Mouse (Mus musculus): ENCODE measurements around the gene Lin7b. TPM values are rescaled to one million over a fixed set of nuclear protein-coding genes. Genes with fewer than 3 reads are reported as not detected.

Gene Lin7b
- total RNA-seq (2023), result 1.8 to 2.4 TPM in 2 of 4 replicates, not detected in the others

DNA sequence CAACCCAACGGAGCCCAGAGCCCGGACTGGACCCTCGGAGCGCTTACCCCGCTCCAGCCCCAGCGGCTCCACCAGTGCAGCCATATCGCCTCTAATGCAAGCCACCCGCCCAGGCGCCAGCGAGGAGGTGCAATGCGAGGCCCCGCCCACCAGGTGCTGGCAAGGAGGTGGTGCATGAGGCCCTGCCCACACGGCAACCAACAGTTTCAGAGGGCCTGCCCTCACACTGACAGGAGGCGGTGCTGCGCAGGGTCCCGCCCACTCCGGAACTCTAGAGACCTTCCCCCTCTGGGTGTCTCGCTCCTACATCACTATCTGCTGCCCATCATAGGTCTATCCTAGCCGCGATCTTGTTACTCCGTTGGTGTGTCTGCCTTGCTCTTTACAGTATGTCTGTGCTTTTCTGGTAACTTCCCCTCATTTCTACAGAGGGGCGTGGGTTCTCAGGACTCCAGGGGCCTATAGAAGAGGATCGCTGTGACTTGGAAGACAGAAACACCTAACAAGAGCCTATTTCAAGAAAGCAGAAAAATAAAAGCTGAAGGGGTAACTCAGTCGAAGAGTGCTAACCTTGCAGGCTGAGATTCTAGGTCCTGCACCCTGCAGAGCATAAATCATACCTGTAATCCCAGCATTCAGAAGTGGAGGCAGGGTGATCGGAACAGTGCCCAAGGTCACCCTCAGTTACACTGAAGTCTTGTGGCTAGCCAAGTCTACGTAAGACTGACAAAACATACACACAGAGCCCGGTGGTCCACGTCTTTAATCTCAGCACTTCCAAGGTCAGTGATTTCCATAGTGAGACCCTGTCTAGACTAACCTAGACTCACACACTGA is at the start of gene Lin7b:
Gene Lin7b (minus strand): TSS at position 109 of the 837 bp plus-strand sequence.

GRCm38 (mm10) chr7:45413113-45413863 is 42.9 kb upstream of the Lin7b start, which contains the start of gene Ntf5:
Ntf5 (plus strand) TSS chr7:45413695.

DNA sequence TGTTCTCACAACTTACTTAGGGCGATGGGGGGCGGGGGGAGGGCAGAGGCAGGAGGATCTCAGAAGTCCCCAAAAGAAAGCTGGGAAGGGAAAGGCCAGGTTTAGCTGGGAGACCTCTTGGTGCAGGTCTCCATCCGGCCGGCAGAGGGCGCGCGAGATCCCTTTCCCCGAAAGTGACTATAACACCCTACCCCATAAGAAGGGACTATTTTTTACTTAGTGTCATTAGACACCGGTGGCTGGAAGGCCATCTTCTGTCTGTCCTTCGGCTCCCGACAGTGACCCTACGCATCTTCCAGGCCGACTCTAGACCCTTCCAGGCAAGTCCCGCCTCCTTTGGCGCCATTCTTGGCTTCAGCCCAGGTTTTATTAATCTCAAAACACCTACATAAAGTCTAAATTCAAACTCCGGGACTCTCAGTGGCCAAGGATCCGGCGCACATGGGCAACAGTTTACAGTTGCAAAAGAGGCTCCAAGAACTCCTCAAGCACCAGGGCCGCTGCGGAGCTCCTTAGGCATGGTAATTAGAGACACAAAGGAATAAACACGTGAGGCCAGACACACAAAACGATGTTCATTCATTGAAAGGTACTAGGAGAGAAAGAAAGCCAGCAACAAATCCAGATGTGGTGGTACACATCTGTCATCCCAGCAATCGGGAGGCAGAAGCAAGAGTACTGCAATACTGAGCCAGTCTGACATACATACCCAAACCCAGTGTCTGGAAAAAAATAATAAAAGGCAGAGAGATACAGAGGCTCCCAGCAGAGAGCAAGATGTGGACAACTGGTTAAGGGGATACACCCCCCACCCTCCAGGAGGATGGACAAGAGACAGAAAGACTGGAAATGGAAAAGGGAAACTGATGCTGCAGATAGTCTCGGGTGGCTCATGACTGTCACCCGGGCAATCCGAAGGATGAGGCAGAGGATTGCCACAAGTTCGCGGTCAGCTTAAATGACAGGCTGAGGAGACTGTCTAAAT is 35.0 kb upstream of the Lin7b start, which contains the start of gene Kcna7:
Gene Kcna7 (plus strand): TSS at position 563 of the 985 bp plus-strand sequence.

DNA sequence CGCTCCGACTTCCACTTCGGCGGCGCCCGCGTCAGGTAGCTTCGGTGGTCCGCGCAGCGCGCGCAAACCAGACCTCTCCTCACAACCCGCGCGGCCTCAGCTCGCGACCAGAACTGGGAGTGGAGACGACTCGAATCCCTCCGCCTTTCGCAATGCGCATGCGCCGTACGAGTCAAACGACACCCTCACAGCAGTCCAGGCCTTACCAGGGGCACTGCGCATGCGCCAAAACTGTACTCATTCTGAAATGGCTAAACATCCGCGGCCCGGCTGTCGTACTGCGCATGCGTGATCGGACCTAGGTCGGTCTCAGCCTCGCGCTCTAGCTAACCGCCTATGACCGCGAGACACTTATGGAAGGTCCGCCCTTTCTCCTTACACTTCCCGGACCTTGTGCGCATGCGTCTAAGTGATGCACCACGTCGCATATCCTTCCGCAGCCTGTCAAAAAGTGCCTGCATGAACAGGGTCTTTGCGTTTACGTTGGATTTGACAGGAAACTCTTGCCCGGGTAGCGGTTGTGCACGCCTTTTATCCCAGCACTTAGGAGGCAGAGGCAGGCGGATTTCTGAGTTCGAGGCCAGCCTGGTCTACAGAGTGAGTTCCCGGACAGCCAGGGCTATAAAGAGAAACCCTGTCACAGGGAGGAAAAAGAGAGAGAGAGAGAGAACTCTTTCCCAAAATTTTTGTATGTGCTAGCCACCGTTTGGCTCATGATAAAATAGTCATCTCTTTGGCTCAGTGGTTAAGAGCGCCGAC is 25.4 kb upstream of the Lin7b start, which contains the start of gene Snrnp70:
Gene Snrnp70 (minus strand): TSS at position 165 of the 759 bp plus-strand sequence.

DNA sequence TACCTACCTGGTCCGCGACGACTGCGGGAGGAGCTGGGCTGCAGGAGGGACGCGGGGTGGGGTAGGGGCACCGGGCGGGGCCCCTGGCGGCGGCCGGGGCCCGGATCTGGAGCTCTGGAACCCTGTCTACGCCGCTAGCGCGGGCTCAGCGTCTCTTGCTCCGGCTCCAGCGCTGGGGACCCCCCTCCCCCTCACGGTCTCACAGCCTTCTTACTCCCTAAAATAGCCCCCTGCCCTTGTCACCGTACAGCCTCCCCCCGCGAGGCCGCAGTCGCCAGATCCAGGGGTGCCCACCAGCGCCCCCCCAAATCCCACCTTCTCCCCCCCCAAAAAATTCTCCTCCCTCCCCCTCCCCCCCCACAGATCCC is 3.7 kb downstream of the Lin7b start, which contains the start of gene Ppfia3:
Gene Ppfia3 (minus strand): TSS at position 368 of the 368 bp plus-strand sequence.

GRCm38 (mm10) chr7:45335056-45335455 is 35.3 kb downstream of the Lin7b start, which contains the start of gene Hrc:
Hrc (plus strand) TSS chr7:45335290.

DNA sequence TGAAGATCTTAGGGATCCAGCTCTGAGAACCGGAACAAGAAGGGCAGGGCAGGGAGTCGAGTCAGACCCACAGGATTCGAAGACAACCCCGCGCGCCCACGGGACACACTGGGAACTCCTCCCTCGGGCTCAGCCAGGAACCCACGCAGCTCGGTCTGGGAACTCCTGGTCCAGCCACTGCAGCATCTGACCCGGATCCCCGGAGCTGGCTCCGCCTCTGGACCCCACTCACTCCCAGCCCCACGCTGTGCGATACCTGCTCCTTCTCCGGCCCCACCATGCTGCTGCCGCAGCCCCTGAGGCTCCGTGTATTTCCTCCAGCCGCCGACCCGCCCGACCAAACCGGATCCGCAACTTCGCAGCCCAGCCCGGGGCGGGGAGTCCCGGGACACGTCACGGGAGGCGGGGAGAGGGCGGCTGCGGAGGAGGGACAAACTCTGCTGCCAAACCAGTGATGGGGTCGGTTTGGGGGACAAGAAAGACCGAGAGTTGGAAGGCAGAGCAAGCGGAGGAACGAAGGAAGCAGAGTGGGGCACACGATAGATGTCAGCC is 36.9 kb downstream of the Lin7b start, which contains the start of gene Trpm4:
Gene Trpm4 (minus strand): TSS at position 350 of the 552 bp plus-strand sequence.

Other genes with a start within 250 kb of the Lin7b start
- 2,382 to 2,495 TPM (median 2,446 TPM) in 4 replicates for gene Rps11, start 246.1 kb downstream of the Lin7b start, total RNA-seq (2023)
- gene Rpl13a, start 241.8 kb downstream of the Lin7b start, total RNA-seq (2023), result 4,153 to 4,573 TPM (median 4,453 TPM) in 4 replicates
- gene Gm45713, start 234.4 kb downstream of the Lin7b start, total RNA-seq (2023), result not detected in 4 replicates
- gene Flt3l, start 234.2 kb downstream of the Lin7b start, total RNA-seq (2023), result 65.5 to 79.4 TPM (median 71.3 TPM) in 4 replicates
- 40.9 to 53.7 TPM (median 42.8 TPM) in 4 replicates for gene Pih1d1, start 216.3 kb downstream of the Lin7b start, total RNA-seq (2023)
- 104 to 117 TPM (median 113 TPM) in 4 replicates for gene Aldh16a1, start 216.0 kb downstream of the Lin7b start, total RNA-seq (2023)
- not detected in 4 replicates for gene Slc17a7, start 206.6 kb downstream of the Lin7b start, total RNA-seq (2023)
- not detected in 4 replicates for gene Gfy, start 191.0 kb downstream of the Lin7b start, total RNA-seq (2023)
- gene Pth2, start 189.6 kb downstream of the Lin7b start, total RNA-seq (2023), result not detected in 4 replicates
- gene Ccdc155, start 165.7 kb downstream of the Lin7b start, total RNA-seq (2023), result 0.33 to 1.3 TPM (median 0.63 TPM) in 4 replicates
- gene Dkkl1, start 158.4 kb downstream of the Lin7b start, total RNA-seq (2023), result 0.86 to 2.6 TPM (median 1.2 TPM) in 3 of 4 replicates, not detected in the other
- not detected in 4 replicates for gene Tead2, start 154.8 kb downstream of the Lin7b start, total RNA-seq (2023)
- gene Cd37, start 131.5 kb downstream of the Lin7b start, total RNA-seq (2023), result 1,712 to 1,809 TPM (median 1,728 TPM) in 4 replicates
- gene Slc6a16, start 129.5 kb downstream of the Lin7b start, total RNA-seq (2023), result not detected in 4 replicates
- gene Slc6a21, start 93.1 kb downstream of the Lin7b start, total RNA-seq (2023), result 0.95 to 1.4 TPM (median 0.98 TPM) in 3 of 4 replicates, not detected in the other
- gene Trpm4, start 36.8 kb downstream of the Lin7b start, total RNA-seq (2023), result 10.6 to 12.8 TPM (median 11.5 TPM) in 4 replicates
- not detected in 4 replicates for gene Hrc, start 35.3 kb downstream of the Lin7b start, total RNA-seq (2023)
- 0.21 to 0.47 TPM (median 0.43 TPM) in 3 of 4 replicates, not detected in the other for gene Ppfia3, start 3.6 kb downstream of the Lin7b start, total RNA-seq (2023)
- 589 to 644 TPM (median 622 TPM) in 4 replicates for gene Snrnp70, start 25.2 kb upstream of the Lin7b start, total RNA-seq (2023)
- not detected in 4 replicates for gene Kcna7, start 35.1 kb upstream of the Lin7b start, total RNA-seq (2023)
- gene Ntf5, start 43.1 kb upstream of the Lin7b start, total RNA-seq (2023), result not detected in 4 replicates
- gene Lhb, start 50.2 kb upstream of the Lin7b start, total RNA-seq (2023), result not detected in 4 replicates
- 15.2 to 18.0 TPM (median 16.1 TPM) in 4 replicates for gene Gys1, start 64.3 kb upstream of the Lin7b start, total RNA-seq (2023)
- 40.7 to 51.8 TPM (median 44.5 TPM) in 4 replicates for gene Ruvbl2, start 67.5 kb upstream of the Lin7b start, total RNA-seq (2023)
- gene Ftl1, start 89.3 kb upstream of the Lin7b start, total RNA-seq (2023), result 663 to 714 TPM (median 691 TPM) in 4 replicates
- 111 to 118 TPM (median 114 TPM) in 4 replicates for gene Bax, start 96.3 kb upstream of the Lin7b start, total RNA-seq (2023)
- not detected in 4 replicates for gene Tulp2, start 111.3 kb upstream of the Lin7b start, total RNA-seq (2023)
- gene Gm45808, start 116.2 kb upstream of the Lin7b start, total RNA-seq (2023), result 0.98 to 2.1 TPM in 2 of 4 replicates, not detected in the others
- 2.7 to 4.4 TPM (median 3.5 TPM) in 4 replicates for gene Dhdh, start 118.2 kb upstream of the Lin7b start, total RNA-seq (2023)
- 71.0 to 90.0 TPM (median 76.5 TPM) in 4 replicates for gene Nucb1, start 139.8 kb upstream of the Lin7b start, total RNA-seq (2023)
- gene Ppp1r15a, start 155.7 kb upstream of the Lin7b start, total RNA-seq (2023), result 1,459 to 1,639 TPM (median 1,567 TPM) in 4 replicates
- 1.4 to 3.1 TPM (median 2.0 TPM) in 4 replicates for gene Plekha4, start 155.7 kb upstream of the Lin7b start, total RNA-seq (2023)
- not detected in 4 replicates for gene Hsd17b14, start 184.3 kb upstream of the Lin7b start, total RNA-seq (2023)
- gene Bcat2, start 199.6 kb upstream of the Lin7b start, total RNA-seq (2023), result 29.0 to 35.7 TPM (median 34.2 TPM) in 4 replicates
- gene Fgf21, start 244.9 kb upstream of the Lin7b start, total RNA-seq (2023), result not detected in 4 replicates
- gene Fut1, start 246.7 kb upstream of the Lin7b start, total RNA-seq (2023), result not detected in 4 replicates